Mouse (Mus musculus): ENCODE measurements around the gene Ykt6.

DNA sequence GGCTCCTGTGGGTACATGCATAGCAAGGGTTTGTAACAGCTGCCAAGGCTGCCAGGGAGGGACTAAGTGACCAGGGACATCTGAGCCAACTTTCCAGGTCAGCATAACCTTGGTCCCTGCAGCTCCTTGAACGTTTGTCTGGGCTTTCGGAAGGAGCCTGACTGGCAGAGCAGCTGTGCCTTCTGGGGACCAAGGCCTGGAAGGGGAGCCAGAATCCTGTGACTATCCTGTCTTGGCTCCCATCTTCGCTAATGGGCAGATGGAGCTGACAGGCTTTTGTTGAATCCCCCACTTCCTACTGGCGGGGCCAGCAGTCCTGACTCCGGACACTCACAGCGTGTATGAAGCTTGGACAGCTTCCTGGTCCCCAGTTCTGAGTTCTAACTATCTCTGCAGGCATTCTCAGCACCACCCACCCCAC, 59.5 kb downstream of the Ykt6 start:
- no peak for TF ChIP-seq TAL1 (IDR thresholded peaks at IDR 0.05; ENCODE audit: low read length)
- no peak for TF ChIP-seq GATA1 (IDR thresholded peaks at IDR 0.05; ENCODE audit: low read length)
